Mouse (Mus musculus): ENCODE data around the gene Ush1c.
"Not testable (repeated sequence)": the region's sequence is repeated elsewhere in the genome, so short reads cannot be mapped to it uniquely, and the experiment has no call there.

Ush1c gene

DNA sequence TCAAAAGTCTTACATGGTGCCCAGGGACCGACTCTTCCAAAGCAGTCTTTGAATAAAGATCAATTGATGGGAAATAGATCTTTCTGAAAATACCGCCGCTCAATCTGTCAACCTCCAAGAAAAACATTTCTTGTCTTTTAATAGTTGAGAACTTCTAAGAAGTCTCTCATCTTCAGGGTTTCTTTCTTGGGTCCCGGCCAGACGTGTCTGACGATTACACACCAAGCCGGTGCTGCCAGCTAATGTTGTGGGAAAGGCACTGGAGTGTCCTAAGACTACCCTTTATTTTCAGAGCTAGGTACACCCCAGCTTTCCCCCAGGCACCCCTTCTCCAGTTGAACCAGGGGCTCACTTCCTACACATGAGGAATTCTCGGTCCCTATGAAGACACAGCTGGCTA, 30.2 kb downstream of the Ush1c start:
- DNase-seq (ENCODE audit: low read depth in 2 of 2, low spot score in 2 of 2), result no peak

DNA sequence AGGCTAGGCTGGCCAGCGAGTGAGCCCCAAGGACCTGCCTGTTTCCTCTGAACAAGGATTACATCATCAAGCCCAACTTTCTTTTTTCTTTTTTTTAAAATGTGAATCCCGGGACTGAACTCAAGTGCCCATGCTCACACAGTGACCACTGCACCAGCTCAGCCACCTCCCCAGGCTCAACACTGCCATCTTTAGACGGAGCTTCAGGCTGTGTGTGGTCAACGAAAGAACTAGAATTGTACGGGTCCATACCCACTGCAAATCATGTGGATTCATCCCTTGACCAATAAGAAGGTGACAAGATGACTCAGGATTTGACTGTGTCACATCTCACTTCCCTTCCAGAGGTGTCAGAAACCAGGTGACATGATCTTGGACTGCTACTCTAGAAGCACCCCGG, 33.5 kb downstream of the Ush1c start:
- DNase-seq (ENCODE audit: low read depth in 2 of 2, low spot score in 2 of 2), result no peak

DNA sequence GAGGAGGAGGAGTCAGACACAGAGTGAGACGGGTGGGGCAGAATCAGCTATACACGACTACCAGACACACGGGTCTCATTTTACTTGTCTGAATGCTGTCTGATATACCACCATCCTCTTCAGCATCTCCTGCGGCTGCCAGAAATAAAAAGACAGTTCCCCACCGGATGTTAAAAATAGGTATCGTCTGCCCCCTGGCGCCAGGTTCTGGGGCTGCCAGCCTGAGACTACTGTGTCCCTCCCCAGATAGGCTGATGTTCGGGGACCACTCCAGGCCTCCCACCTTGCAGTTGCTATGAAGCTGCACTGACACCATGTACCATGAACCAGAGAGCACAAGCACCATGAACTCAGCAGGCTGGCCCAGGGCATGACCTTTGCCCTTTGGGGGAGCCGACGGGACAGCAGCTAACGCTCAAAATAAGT, 34.2 kb downstream of the Ush1c start:
- DNase-seq (ENCODE audit: low read depth in 2 of 2, low spot score in 2 of 2), result peak; percentile 60 to 71

DNA sequence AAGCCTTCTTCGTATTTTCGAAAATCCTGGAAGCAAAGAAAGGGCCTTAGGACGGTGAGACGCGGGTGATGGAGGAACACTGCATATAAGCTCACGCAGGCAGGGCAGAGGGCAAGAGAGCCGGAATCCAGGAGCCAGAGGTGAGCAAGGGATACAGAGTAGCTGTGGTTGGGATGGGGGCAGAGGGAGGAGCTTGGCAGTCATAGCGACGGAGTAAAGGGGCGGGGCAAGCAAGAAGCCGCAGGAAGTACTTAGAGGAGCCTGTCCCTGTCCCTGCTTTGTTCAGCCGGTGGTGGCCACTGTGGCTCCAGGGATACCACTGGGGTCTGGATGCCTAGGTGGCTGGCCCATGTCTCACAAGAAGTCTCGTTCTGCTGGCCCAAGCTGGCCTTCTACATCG, 36.7 kb downstream of the Ush1c start:
- DNase-seq (ENCODE audit: low read depth in 2 of 2, low spot score in 2 of 2), result no peak

DNA sequence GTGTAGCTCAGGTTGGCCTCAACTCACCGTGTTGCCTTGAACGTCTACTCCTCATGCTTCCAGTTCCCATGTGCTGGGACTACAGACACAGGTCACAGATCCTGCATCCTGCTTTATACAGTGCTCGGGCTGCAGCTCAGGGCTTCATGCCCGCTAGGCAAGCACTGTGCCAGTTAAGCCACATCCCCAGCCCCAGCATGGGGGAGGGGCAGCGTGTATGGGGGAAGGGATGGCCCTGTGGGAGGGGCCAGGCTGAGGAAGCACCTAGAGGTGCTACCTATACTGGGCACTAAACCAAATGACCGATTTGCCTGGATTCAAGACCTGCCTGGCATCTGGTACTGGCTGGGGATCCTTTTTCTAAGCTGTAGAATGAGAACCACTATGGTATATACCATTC, 38.3 kb downstream of the Ush1c start:
- DNase-seq (ENCODE audit: low read depth in 2 of 2, low spot score in 2 of 2), result no peak

DNA sequence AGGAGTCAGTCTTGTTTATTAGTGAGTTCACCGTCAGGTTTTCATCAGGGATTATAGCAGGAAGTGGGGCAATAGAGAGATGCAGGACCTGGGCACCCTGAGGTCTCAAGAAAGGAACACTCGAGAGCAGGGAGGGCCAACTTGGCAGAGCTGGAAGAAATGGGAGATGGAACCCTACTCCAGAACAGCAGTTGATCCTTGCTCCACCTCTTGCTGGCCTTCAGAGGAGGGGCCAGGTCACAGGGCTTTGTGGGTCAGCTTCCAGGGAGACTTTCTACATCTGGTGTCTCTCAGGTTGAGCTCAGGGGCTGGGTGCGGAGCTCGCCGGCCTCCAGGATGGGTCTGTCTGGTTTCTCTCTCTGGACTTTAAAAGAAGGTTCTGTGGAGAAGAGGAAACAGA, 42.9 kb downstream of the Ush1c start:
- no peak for DNase-seq (ENCODE audit: low read depth in 2 of 2, low spot score in 2 of 2)

DNA sequence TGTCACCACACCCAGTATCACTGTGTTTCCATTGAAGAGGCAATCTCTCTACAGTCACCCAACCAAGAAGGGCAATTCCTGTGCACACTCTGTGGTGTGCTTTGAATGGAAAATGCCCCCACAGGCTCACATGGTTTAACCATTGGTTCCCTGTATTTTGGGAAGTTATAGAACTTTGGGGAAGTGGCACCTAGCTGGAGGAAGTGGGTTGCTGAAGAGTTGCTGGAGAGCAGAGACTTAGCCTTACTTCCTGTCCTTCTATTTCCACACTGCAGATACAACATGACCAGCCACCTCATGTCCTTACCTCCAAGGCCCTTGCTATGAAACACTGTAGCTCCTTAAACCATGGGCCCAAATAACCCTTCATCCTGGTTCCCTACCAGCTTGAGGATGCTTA, 54.1 kb downstream of the Ush1c start:
- DNase-seq (ENCODE audit: low read depth in 2 of 2, low spot score in 2 of 2), result no peak

DNA sequence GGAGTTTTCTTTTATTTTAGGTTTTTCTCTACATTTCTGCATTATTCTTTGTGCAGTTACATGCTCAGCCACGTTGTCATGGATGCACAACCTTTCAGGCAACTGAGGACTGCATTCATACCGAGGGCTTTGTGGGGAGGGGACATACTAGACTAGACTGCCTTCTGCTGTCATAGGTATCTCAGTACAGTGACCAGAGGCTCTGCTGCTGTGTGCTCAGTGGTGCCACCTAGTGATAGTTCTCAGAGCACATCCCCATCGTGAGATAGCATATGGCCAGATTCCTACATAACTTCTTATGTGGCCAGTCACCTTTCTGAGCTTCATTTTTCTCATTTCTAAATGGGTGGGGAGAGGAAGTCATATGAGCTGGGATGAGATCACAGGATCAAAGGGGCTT, 56.7 kb downstream of the Ush1c start:
- peak; percentile 10 to 34 for DNase-seq (ENCODE audit: low read depth in 2 of 2, low spot score in 2 of 2)

DNA sequence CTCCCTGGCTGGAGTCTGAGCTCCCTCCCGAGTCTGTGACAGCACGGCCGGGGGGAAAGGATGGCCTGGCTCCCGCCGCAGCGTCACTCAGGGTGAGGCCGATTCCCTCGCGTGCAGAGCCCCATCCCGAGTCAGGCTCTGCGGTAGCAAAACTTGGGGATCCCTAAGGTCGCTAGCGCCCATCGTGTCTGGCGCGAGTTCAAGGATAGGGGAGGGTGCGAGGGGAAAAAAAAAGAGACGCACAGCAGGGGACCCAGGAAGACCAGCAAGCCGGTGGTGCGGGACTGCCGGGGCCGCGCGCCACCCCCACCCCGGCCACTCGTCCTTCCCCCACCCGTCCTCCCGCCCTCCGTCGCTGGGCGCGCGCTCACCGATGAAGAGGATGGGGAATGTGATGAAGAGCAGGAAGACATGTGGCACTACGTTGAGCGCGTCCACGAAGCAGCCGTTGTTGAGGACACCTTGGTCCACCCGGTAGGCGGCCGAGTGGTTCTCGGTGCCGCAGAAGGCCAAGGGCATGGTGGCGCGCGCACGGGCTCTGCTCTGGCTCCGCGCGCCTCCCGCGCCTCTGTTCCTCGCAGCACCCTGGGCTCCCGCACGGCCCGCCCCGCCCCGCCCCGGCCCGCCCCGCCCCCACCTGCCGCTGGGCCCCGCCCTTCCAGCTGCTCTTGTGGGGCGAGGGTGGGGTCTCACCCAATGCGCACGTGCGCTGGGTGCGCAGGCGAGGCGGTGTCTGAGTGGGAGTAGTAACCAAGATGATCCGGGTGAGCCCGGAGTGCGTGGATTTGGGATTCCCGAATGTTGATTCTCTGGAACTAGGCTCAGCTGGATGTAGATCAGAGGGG, 58.6 kb downstream of the Ush1c start, which contains the start of gene Abcc8:
Abcc8 (minus strand) TSS at position 603 of the 845 bp plus-strand sequence.
- no peak for DNase-seq (ENCODE audit: low read depth in 2 of 2, low spot score in 2 of 2)

DNA sequence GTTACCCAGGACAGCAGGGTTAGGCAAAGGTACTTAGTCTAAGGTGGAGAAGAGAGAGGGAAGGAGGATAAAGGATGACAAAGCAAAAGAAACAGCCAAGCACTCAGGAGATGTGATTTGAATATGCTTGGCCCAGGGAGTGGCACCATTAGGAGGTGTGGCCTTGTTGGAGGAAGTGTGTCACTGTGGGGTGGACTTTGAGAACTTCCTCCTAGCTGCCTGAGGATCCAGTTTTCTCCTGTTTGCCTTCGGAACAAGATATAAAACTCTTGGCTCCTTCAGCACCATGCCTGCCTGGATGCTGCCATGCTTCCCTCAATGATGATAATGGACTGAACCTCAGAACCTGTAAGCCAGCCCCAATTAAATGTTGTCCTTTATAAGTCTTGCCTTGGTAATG, 69.3 kb downstream of the Ush1c start:
- DNase-seq (ENCODE audit: low read depth in 2 of 2, low spot score in 2 of 2), result not testable (repeated sequence)

DNA sequence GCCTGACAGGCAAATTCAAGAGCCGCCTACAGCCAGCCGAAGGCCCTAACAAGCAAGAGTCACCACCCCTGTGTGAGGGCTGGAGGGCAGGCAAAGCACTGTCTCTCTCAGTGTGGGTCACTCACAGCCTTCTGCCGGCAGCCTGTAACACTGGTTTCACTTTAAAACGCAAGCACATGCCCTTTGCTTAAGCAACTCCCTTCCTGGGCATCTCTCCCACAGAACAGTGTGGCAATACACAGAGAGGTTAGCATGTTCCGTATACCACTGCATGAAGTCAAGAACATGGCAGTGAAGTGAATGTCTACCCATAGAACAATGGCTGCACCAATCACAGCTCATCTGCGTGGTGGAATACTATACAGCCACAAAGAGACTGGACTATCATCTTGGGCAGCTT, 69.9 kb downstream of the Ush1c start:
- no peak for DNase-seq (ENCODE audit: low read depth in 2 of 2, low spot score in 2 of 2)

DNA sequence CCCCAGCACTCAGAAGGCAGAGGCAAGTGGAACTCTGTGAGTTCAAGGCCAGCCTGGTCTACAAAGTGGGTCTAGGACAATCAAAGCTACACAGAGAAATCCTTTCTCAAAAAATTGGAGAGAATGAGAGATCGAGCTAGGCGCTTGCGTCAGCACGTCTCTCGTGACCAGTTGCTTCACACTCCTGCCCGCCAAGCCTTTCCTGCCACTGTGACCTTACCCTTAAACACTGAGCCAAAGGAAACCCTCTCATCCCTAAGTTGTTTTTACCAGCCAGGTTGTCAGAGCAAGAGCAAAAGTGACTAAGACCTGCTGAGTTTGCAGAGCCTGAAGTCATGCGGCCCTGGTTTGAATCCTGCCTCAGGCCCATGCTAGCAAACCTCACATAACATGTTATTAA, 70.4 kb downstream of the Ush1c start:
- DNase-seq (ENCODE audit: low read depth in 2 of 2, low spot score in 2 of 2), result no peak

DNA sequence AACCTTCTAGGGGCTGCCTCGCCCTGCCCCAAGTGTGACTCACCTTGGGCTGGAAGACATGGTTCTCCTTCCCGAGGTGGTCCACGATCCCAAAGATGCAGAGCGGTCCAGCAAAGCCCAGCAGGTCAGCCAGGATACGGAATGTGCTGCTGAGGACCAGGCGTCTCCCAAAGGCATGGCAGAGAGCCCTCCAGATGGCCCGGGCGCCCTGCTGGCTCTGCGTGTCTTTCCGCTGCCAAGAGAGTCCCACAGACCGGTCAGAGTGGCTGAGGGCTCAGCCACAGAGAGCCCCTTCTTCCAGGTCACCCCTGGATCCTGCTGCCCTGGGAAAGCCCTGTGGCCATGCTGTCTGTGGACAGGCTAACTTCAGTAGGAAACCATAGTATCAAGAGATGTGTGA, 72.4 kb downstream of the Ush1c start:
- no peak for DNase-seq (ENCODE audit: low read depth in 2 of 2, low spot score in 2 of 2)

DNA sequence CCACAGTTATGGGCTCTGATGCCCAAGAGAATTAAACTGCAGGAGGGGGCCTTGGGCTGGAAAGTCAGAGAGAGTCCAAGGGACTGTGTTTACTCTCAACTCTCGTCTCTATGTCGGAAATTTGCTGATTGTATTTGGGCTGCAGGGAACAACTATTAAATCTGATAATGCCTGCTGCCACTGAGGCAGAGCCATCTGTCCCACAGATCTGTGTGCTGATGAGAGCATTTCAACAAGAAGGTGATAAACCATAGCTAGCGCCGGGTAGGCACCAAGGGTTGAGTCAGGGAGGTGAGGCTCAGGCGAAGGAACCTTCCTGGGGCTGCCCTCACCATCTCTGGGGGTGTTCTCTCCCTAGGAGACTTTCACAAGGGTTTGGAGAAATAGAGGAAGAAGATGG, 75.6 kb downstream of the Ush1c start:
- DNase-seq (ENCODE audit: low read depth in 2 of 2, low spot score in 2 of 2), result no peak

DNA sequence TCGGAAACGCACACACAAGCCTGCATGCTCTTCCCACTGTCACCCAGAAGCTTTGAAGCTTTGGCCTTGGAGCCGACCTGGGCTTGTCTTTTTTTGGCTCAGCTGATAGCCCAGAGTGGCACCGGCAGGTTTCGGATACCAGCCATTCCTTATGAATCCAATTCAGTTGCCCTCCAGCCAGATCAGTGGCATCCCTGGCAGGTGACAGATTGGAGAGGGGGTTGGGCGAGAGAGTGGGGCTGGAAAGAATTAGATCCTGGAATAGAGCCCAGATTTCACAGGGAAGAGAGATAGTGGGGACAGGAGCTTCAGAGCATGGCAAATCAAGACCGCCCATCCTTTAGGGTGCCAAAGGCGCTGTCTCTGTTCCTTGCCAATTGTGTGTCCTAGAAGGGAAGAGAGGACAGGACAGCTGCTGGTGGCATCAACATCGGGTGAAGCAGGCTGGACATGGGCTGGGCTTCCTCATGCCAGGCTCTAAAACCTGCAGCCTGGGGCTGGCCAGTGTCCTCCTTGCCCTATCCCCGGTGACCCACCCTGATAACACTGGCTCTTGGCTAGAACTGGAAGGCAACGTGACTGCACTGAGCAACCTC, 76.1 kb downstream of the Ush1c start:
- no peak for DNase-seq (ENCODE audit: low read depth in 2 of 2, low spot score in 2 of 2)

DNA sequence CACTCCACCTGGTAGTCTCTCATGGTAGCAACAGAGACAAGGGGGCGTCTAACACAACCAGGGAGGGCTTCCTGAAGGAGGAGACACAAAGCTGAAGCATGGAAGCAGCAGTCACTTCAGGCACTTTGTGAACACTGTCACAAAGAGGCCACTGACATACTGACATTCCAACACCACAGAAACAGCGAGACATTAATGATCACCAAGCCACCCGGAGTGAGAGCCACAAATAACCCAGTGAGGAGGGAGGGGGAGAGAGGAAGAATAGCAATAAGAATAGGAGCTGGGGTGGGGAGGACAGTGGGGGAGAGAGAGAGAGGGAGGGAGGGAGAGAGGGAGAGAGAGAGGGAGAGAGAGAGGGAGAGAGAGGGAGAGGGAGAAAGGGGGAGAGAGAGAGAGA, 76.7 kb downstream of the Ush1c start:
- DNase-seq (ENCODE audit: low read depth in 2 of 2, low spot score in 2 of 2), result no peak

DNA sequence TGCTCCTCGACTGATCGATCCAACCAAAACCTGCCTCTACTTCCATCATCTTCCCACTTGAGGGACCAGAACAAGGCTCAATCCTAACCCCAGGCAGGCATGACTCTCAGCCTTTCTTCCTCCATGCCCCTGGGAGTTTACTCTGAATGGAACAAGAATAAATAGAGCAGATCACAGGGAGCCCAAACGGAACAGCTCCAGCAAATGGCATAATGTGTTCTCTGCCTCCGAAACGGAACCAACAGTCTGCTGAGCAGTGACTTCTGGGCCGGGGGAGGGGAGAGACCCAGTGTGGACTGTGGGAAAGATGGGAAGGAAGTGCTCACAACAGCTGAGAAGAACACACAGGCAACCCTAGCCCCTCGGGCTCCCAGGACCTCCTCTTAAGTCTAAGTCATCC, 80.6 kb downstream of the Ush1c start:
- no peak for DNase-seq (ENCODE audit: low read depth in 2 of 2, low spot score in 2 of 2)

DNA sequence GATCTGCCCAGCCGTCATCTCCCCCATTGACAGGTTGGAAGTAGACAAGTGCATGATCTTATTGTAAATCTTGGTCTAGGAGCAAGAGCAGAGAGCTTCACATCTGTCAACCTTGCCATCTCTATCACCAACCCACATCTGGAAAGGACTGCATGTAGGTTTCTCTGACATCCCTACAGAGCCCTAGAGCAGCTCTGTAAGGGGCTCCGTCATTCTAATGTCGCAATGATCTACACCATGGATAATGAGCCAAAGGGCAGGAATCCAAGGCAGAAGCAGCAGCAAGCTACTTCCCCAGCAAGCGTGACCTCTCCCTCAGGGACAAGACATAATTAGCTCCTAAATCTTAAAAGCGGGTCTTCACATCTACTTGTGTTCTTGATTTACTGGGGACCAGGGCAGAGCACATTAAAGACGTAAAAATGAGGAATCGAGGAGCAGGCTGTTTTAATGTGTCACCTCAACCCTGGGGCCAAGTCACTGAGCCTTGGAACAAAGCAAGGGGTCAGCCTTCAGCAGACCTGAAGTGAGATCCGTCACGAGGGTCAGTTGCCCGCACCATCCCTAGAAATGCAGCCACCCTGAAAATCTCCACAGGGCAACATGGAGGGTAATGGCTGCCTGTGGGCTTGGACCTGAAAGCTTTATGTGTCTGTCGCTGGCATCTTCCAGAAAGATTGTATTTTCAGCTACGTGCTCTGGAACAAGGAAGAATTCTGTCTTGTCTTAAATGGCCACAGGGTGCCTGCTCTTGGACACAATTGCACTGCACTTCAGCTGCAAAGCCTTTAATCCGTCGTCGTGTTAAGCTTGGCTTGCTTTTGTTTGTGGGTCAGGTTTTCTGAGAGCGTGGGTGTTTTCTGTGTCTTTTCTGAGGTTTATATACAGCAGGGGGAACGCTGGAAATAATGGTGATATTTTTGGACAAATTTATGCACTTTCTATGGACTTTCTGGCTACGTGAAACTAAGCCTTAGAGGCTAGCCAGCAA, 83.5 kb downstream of the Ush1c start:
- no peak for DNase-seq (ENCODE audit: low read depth in 2 of 2, low spot score in 2 of 2)

DNA sequence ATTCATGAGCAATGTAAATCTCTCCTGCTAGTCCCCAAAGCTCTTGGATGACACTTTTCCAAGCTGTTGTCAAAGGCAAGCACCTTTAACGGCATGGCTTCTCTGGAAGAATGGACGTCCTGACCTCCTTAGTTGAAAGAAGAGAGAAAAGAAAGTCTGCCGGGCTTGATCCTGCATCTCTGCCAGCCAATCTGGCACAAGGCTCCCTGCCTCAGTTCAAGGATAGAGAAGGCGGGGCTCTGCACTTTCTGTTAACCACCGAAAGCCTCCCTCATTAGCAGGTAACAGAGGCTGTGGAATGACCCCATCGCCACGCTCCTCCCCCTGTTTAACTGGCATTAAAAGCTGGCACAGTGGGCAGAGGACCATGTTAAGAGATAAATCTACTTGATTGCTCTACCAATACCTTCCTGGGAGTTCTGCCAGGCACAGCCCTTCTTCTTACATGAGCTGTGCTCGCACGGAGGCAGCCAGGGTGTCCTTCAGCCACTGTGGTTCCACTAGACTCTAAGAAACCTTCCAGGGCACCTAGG, 85.4 kb downstream of the Ush1c start:
- no peak for DNase-seq (ENCODE audit: low read depth in 2 of 2, low spot score in 2 of 2)

DNA sequence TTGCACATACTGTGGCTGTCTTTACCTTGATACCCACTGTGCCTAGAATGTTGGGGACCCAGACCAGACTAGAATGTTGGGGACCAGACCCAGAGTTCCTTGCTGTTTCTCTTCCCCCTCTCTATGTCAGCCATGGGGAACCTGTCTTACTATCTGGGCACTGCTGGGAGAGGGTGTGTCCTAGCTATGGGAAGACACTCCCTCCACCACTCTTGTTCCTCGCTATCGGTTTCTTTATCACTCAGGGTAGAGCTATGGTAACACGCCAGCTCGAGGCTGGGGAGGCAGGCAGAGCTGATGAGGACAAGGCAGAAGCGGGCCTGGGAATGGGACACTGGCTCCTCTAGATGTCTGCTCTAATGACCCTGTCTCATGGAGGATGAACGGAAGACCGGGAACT, 90.9 kb downstream of the Ush1c start:
- no peak for DNase-seq (ENCODE audit: low read depth in 2 of 2, low spot score in 2 of 2)

DNA sequence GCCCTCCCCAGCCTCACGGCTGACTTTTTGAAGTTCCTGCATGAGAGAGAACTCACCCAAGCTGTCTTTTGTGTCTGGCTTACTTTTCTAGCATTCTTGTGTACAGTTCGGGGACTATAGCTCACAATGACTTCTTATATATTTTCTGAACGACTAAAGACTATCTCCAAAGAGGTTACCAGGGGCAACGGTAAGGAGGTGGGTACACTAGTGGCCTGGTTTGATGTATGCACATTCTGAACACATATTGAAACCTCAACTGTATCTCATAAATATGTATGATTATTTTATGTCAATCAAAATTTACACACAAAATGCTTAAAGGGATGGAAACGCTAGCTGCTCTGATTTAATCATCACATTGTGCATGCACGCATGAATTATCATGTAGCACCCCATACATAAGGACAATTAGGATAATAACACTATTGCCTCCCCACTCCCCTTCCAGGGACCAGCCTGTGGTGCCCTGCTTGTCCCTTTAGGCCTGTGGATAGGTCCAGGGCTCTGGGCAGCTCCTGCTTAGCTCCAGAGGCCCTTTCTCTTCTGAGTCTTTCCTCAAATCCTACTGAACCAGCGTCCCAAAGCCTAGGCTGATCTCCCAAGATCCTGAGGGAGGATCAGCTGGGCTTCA, 91.5 kb downstream of the Ush1c start:
- no peak for DNase-seq (ENCODE audit: low read depth in 2 of 2, low spot score in 2 of 2)

Measured in CD8-positive naive resting alpha-beta T cell, adult 2 months (primary cell).